Mouse (Mus musculus) heart, adult 18-20 months (tissue): Measurements from ENCODE around the gene Sema5b. TPM values are rescaled to one million over a fixed set of nuclear protein-coding genes. Genes with fewer than 3 reads are reported as not detected.

Experiments used
- DNase-seq, 2 experiments: peaks; one replicate each; pipeline ENCODE4 v3.0.0; 2021 to 2022; ENCODE audit warnings: mixed read lengths in 1 of 2
- long read RNA-seq, 2 experiments: library from polyadenylated mRNA; stranded (forward); transcript quantifications; one replicate each; pipeline ENCODE4 v2.0.0; 2021
- total RNA-seq, 2 experiments: library from RNA; stranded (reverse); gene quantifications; 2 replicates each; pipeline ENCODE4 v1.2.3; 2021

Sema5b gene
- total RNA-seq, result 1 to 10 TPM; 3.2 to 3.8 TPM
- long read RNA-seq, experiment 1, partial matches to known transcripts, result 3 of 3 reads
- long read RNA-seq, experiment 1, other reads (novel, unspliced or antisense), result 0 of 3 reads
- long read RNA-seq, experiment 2, result 0 reads

GRCm38 (mm10) chr16:35541117-35541641 lies at the start of gene Sema5b:
Gene Sema5b (plus strand): TSS chr16:35541145.
- DNase-seq, result peak; percentile 8 to 32

GRCm38 (mm10) chr16:35500342-35500741 lies 40.6 kb upstream of the Sema5b start:
- no peak for DNase-seq

GRCm38 (mm10) chr16:35501106-35501760 lies 39.7 kb upstream of the Sema5b start:
- no peak for DNase-seq

GRCm38 (mm10) chr16:35502456-35502855 lies 38.5 kb upstream of the Sema5b start:
- DNase-seq, result no peak

- no peak for DNase-seq
These were observed 36.7 kb upstream of the Sema5b start for GRCm38 (mm10) chr16:35504266-35504665.

GRCm38 (mm10) chr16:35505786-35506185 lies 35.2 kb upstream of the Sema5b start:
- DNase-seq, result no peak

- no peak for DNase-seq
These were observed 32.4 kb upstream of the Sema5b start for GRCm38 (mm10) chr16:35508581-35508980.

- no peak for DNase-seq
These were observed 31.4 kb upstream of the Sema5b start for GRCm38 (mm10) chr16:35509331-35510070.

- DNase-seq, result peak in 1 of 2 experiments; percentile 9
These were observed 24.9 kb upstream of the Sema5b start for GRCm38 (mm10) chr16:35515977-35516612.

GRCm38 (mm10) chr16:35517976-35518951 lies 22.7 kb upstream of the Sema5b start:
- DNase-seq, result no peak

- DNase-seq, result no peak
These were observed 21.7 kb upstream of the Sema5b start for GRCm38 (mm10) chr16:35519245-35519644.

- no peak for DNase-seq
These were observed 16.7 kb upstream of the Sema5b start for GRCm38 (mm10) chr16:35524200-35524599.

GRCm38 (mm10) chr16:35534630-35535029 lies 6.3 kb upstream of the Sema5b start:
- no peak for DNase-seq

GRCm38 (mm10) chr16:35537651-35538050 lies 3.3 kb upstream of the Sema5b start:
- DNase-seq, result no peak

GRCm38 (mm10) chr16:35539041-35539440 lies 1.9 kb upstream of the Sema5b start:
- no peak for DNase-seq

- DNase-seq, result peak; percentile 40 to 65
These were observed 420 bp upstream of the Sema5b start for GRCm38 (mm10) chr16:35540333-35541116.

- DNase-seq, result no peak
These were observed 896 bp downstream of the Sema5b start for GRCm38 (mm10) chr16:35541661-35542420.

GRCm38 (mm10) chr16:35542421-35542780 lies 1.5 kb downstream of the Sema5b start:
- no peak for DNase-seq

GRCm38 (mm10) chr16:35545723-35546122 lies 4.8 kb downstream of the Sema5b start:
- no peak for DNase-seq

GRCm38 (mm10) chr16:35547966-35548365 lies 7.0 kb downstream of the Sema5b start:
- no peak for DNase-seq
